Mouse (Mus musculus) spleen, postnatal 14 days (tissue): ENCODE measurements around the gene Ldhb.
"Not testable (repeated sequence)": the region's sequence is repeated elsewhere in the genome, so short reads cannot be mapped to it uniquely, and the experiment has no call there.

ENCODE experiments used
- DNase-seq, 2 experiments: peaks; one replicate each; pipeline ENCODE4 v3.0.0; 2021 to 2022; ENCODE audit warnings: low spot score in 2 of 2

Gene Ldhb

DNA sequence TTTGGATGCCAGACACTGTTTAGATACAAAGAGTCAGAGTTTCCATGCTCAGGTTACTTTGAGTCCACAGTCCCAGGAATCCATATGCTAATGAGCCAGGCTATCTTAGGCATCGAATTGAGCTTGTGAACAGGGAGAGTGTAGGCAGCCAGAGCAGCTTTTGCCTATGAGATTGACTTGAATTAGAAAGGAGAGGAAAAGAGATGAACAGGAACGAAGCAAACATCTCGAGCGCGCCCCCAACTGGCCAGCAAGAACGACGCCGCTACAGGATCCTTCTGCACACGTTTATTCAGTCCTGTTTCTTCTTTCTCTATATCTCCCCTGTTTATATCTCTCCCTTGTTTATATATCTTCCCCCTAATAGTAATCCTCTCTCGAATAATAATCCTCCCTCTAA lies 7.2 kb upstream of the Ldhb start:
- DNase-seq: no peak

DNA sequence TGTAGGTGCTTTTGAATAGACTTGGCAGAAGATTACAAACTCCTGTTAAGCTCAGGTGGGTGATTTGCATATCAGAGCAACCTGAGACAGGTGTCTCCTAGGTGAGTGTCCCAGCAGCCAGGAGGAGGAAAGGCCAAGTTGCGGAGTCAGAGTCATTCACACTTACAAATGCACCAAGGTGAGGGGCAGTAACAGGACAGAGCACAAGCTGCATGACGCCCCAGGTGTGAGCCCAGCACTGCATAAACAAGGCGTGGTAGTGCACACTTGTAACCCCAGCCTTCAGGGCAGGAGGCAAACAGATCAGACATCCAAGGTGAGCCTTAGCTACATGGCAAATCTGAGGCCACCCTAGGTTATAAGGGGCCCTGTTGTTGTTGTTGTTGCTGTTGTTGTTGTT lies 5.1 kb upstream of the Ldhb start:
- no peak for DNase-seq

DNA sequence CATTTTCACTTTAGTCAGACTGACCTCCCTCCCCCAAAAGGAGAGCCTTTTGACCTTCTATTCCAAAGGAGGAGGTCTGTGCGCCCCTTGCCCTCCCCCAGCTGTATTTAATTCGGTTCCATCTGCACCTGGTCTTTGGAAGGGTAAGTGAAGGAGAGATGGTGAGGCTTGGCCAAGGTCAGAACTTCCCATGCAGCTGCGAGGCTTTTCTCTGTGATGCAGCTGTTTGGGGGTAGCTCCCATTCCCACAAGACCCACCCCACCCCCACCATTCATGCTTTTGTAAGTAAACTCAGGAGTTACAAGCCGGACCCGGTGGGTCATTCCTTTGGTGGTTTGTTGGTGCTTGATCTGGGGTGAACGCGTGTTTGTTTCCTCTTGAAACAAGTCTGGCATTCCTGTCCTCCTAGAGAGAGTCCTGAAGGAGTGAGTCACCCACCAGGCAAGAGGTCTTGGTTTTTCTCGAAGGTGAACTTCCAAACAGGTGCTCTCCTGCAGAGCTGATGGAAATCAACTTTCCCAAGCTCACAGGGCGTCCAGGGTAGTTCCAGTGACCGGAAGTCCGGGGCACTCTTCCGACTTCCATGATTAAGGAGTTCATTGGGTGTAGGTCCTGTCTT lies 3.9 kb upstream of the Ldhb start:
- DNase-seq: no peak

DNA sequence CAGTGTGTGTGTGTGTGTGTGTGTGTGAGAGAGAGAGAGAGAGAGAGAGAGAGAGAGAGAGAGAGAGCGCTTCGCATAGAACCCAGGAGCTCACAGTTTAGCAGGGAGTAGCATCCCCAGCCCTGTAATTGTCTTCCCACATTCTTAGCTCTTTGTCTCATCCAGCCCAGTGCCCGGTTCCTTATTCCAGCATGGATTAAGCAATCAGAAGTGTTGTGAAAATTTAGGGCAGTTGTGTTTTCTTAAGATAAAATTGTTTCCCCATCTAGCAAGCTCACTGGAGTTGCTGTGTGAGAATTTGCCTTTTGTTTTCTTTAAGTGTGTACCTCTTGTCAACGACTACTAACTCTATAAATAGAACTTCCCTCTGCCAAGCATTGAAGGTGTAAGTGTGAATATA lies 906 bp upstream of the Ldhb start:
- DNase-seq: no peak

DNA sequence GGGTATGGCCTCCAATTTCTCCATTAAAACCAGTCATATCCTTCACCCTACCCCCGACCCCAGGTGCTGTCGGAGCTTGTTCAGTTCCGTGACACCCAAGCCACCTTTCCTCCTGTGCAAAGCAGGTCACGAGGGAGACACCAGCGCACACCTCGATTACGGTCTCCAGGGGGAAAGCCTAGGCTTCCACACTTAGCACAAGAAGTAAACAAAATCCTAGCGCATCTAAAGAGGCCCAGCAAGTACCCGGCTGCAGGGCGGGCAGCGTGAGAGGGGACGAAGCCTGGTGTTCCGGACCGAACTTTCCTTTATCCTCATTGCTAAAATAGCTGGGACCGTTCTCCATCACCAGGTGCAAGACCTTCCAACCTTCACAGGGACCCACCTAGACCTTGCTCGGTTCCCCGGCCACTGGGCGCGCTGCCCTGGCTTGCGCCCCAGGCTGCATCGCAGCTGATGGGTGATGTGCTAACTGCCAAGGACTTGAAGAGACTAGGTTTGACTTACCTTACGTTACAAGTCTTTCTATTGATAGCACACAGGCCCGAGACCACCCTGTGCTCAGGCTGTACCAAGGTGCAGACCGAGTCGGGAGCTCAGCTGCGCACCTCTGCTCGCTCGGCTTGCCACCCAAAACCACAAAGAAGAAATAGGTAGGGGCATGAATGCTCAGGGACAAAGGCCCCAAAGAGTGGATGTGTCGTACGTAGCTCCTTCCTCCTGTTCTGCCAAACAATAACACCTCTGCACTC lies 548 bp downstream of the Ldhb start:
- DNase-seq: no peak

DNA sequence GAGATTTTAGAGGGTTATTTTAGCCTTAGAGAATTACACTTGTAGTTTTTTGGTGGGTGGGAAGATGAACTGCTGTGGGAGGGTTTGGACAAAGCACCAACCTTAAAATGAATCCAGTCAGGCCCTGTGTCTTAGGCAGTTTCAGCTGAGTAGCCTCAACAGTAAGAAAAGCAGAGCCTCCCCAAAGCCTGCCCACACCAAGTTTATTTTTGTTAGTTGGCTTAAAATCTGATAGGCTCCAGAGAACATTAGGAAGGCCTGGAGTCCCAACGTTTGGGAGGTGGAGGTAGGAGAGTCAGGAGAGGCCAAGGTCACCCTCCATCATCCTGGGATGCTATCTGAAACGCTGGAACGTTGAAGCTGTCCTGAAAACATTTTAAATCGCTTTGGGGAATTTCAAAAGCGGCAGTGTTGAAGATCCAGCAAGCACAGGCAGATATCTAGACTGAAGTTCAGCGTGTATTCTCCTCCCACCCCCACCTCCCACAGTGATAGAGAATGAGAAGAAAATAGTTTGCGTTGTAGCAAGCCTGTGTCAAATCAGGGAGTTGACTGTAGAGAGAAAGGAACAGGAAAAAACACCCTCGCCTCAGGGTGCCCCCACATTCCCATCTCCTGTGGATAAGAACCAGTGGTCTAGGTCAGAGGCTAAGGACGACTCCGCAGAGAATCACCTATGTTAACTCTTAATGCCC lies 1.3 kb downstream of the Ldhb start:
- no peak for DNase-seq

DNA sequence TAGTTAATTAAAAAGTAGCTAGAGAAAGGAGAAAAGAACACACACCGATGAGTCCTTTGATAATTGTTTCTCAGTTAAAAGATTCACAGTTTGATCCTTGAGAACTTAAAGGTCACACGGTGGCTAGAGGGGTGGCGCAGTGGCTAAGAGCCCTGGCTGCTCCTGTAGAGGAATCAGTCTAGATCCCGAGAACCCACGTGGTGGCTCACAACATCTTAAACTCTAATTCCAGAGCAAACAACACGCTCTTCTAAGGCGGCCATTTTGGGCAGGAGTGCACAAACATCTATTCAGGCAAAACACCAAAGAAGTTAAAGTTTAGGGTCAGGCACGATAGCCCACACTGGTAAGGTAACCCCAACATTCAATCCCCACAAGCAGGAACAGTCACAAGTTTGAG lies 4.2 kb downstream of the Ldhb start:
- no peak for DNase-seq

DNA sequence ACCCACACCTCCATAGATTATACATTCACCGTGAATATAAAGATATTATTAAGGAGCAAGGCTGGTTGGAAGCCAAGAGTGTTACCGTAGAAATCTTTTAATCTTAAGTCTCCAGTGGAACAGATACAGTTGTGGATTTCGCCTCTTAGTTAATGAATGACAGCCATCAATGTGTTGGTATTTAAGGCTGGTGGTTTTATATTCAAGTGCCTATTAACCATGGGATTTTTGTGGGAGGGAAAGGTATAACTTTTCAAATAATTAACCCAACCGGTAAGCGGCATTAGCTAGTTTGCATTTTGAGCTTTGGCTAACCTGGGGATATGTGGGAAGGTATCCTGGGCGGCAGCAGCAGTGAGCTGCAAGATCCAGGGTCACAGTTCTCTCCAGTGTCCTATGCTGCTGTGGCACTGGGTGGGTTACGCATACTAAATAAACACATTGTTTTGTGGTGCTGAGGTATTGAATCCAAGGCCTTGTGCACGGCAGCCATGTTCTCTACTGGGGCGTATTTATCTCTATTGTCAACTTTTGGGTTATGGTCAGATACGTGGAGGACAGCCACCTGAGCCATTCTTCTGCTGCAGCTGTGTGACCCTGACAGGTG lies 5.1 kb downstream of the Ldhb start:
- DNase-seq: no peak

DNA sequence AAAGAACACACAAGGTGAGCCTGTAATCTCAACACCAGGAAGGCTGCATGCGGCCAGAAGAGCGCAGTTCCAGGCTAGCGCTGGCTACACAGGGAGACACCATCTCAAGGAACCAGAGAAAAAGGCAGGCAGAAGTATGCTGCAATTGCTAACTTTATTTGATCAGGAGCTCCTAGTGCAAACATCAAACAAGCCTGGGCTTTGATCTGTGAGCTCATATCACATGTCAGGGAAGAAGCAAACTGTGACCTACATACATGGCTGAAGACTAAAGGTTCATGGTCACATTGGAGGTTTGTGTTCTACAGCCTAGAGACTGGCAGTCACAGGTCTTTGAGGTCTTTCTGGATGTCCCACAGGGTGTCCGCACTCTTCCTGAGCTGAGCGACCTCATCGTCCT lies 17.6 kb downstream of the Ldhb start:
- DNase-seq: not testable (repeated sequence)

DNA sequence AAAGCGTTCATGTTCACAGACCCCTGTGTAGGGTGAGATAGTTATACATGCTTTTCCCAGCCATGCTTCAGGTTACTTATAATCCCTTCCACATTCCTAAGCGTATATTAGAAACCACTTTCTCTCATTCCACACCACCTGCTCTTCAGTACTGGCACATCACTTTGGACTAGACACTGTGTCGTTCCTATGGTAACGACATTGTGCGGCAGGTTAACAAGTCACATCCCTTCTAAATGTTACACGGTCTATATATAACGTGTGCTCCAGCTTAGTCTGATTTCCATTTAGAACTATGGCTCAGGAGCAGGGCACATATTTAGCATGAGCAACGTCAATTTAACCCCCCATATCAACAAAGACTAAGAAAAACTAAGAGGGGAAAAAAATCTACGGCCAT lies 20.1 kb downstream of the Ldhb start:
- DNase-seq: no peak

DNA sequence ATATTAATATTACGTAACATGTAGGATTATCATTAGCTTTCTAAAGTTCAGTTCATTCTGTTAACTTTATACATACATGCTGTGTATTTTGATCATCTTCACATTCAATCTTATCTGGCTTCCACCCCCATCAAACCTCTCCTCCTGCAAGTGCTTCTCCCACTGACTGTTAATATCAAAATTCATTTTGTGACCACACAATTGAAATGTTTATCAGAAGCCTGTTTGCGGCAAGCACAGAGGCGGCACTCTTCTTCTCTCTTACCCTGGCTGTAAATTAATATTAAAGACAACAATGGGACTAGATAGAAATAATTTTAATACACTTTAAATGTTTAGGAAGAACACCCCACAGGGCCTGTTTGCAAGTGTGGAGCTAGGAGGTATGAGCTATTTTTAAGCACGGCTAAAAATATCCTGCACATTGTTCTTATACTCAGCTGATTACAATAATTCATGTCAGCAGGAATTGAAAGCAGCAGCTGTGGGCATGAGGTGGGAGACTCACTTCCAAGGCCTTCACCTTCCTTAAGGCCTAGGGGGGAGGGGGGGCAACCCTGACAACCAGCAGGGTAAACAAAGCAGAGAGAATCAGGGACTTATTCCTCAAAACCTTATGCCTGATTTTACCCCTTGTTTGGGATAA lies 22.2 kb downstream of the Ldhb start:
- DNase-seq: no peak

DNA sequence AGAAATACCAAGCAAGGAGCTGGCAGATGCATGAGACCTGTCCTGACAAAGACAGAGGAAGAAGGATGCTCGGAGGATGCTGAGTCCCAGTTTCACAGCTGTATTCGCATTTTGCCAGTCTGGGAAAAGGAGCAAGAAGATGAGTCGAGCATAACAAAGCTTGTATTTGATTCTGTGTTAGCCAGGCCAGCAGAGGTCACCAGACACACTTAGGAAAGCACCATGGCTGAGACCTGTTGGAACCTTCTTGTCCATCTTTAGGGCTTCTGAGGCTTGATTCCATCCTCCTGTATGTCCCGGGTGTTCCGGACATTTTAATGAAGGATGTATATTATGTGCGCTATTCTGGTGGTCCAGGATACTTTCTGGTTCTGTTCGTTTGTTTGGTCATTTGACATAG lies 30.5 kb downstream of the Ldhb start:
- no peak for DNase-seq

DNA sequence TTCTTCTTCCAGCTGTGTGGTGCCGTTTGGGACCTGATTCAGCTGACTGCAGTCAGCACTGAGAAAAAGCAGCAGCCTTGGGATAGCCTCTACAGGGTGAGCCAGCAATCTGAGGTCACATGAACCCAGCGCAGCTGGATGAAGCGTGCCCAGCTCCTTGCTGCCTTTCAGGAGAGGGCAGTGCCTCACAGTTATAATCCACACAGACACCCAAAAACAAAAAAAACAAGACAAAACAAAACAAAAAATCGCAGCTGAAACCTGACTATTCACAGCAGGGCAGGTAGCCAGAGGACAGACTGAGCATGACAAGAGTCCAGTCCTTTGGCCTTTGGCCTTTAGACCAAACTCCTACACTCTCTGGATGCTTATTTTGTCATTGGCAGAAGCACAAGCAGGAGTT lies 35.0 kb downstream of the Ldhb start, which contains the start of gene Gys2:
Gys2 (minus strand) TSS at position 309 of the 403 bp plus-strand sequence.
- DNase-seq: no peak

DNA sequence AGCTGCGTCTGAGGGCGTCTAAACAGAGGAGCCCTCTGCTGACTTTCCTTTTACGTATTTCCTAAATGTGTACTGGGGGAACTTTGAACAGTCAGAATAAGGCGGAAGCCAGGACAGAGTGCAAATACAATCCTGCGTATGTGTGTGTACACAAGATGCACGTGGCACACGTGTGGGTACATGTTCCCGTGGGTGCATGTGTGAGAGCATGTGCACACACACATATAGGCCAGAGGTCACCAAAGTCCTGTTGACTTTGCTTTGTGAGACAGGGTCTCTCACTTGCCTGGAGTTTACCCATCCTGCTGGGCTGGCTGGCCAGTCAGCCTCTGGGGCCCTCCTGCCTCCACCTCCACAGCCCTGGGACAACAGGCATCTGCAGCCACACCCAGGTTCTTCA lies 36.6 kb downstream of the Ldhb start:
- DNase-seq: no peak

DNA sequence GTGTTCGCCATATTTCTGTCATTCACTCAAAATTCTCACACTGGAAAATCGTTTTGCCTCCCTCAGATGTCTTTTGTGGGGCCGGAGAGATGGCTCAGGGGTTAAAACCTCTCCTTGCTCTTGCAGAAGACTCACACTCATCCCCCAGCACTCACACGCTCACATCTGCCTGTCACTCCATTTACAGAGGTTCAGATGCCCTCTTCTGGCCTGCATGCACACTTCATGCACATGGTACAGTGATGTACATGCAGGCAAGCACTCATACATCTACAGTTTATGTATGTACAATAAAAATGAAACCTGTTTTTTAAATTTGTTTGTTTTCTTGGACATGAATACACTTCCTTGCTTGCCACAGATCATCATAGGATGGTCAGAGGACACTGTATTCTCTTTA lies 38.2 kb downstream of the Ldhb start:
- DNase-seq: no peak

DNA sequence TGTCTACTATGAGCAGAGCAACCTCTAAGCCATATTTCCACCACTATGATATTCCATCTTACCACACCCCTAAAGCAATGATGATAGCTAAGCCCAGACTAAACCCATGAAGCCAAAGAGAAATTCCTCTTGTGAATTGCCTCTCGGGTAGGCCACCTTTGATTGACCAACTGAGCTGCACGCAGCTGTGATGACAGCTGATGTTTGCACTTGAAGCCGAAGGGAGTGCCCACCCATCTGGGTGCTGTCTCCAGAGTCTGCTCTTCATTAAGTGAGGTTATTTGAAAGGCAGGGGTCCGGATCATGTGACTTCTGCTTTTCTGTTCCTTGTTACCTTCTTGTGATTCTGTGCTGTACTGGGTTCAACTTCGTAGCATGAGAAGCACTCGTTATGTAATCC lies 45.6 kb downstream of the Ldhb start:
- DNase-seq: no peak

DNA sequence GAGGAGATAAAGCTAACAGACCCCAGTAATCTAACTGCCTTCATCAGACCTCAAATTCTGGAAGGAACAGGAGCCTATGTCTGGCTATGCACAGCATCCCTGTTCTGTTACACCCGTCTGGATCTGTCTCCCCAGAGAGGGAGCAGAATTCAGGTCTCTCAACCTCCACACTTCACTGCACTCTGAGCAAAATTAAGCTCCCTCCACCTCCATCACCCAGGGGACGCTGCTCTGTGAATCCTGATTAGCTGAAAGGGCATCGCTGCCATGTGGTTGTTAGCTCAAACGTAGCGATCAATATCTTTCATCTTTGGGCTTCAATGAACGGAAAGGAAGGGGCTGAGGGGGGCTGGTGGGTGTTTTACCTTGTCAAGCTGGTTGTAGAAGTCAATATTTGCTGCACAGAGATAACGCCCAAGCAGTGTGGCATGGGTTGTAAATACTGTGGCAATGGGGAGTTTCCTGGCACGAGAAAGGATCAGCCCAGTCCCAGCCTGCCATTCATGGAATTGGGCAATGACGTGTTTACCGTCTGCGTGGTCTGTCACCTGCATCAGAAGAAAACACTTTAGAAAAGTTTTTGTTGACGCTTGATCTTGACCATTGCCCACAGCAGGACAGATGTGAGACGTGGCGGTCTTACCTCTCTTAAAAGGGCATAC lies 48.6 kb downstream of the Ldhb start:
- DNase-seq: no peak

DNA sequence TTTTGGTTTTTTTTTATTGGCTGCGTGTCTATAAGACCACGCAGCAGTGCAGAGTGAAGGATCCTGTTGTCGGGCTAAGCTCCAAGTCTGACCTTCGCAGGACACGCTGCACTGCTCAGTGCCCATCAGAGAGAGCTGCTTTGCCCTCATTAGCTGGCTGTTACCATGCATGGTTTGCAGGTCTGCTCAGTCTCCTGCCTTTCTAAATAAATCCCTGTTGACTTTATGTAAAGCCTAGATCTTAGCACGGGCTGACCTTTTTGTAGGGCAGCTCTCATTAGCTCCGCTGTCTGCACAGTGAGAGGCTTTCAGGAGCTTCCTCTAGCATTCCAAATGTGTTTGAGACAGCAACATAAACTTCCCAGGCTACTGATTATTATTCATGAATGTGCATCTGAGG lies 49.7 kb downstream of the Ldhb start:
- no peak for DNase-seq

DNA sequence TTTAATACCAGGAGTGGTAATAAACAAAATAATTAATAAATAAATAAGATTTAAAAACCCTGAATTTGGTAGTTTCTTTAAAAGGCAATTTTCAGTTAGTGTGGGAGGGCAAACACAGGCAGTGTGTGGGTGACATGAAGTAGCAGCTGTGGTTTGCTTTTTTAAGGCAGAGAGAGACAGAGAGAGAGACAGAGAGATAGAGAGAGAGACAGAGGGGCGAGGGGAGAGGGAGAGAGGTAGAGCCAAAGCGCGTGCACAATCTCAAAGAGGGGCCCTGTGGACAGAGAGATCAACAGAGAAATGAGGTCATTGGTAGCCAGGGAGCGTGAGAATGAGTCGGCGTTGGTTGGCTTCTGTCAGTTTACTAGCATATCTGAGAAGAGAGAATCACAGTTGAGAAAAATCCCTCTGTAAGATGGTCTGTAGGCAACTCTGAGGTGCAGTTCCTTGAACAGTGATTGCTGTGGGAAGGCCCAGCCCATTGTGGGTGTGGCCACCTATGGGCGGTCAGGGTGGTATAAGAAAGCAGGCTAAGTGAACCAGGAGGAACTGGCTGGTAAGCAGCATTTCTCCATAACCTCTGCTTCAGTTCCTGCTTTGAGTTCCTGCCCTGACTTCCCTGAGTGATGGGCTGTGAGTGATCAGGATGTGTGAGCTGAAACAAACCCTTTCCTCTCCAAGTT lies 52.3 kb downstream of the Ldhb start:
- no peak for DNase-seq

DNA sequence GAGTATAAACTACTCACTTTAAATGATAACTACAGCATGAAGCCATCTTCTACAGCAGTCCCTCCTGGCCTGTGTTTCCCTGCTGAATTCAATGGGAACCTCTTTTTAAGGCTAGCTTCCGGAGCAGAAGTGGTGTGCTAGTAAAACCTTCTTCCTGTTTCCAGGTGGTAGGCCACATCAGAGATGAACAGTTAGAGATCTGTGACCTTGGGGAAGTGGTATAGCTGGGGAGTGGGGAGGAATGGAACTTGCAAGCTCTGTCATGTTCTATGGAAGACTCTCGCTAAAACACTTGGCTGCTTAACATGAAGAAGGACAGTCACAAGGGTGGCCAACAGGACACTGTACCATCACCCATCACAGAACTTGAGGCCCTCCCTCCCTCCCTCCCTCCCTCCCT lies 54.4 kb downstream of the Ldhb start:
- DNase-seq: no peak

DNA sequence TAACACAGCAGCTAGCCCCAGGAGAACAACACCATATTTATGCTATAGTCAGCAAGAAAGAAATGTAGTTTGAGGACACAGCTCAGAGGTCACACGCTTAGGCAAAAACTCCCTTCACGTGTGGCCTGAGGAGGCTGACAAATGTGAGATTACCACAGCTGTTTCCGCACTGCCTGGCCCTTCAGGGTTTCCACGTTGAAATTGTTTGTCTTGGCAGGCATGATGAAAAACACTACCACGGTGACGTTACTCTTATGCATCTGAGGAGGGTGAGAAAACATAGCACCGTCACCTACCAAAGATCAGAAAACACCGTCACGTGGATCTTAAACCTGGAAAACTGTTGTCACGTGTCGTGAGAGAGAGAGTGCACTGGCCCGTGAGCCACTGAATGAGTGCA lies 56.4 kb downstream of the Ldhb start:
- no peak for DNase-seq
